Mouse (Mus musculus) spleen, postnatal 10 days (tissue): ENCODE measurements at regions not wholly inside any gene's neighbourhood (a gene's known extent, or its start where the extent isn't known, plus 50 kb on each side); places are given as distances from the start of the nearest gene placed in this dataset.
A peak's percentile ranks its signal among the peaks of the same experiment; 100 is the strongest.

ENCODE experiments used
- DNase-seq, 2 experiments: peaks; one replicate each; pipeline ENCODE4 v3.0.0; 2021 to 2022; ENCODE audit warnings: low spot score in 2 of 2

GRCm38 (mm10) chr1:160843671-160844070 lies 50.7 kb upstream of the Rabgap1l start:
- DNase-seq, result no peak

GRCm38 (mm10) chr1:160844709-160845108 lies 51.7 kb upstream of the Rabgap1l start:
- DNase-seq, result peak; percentile 24 to 26

- DNase-seq, result no peak
Measured at GRCm38 (mm10) chr1:160850674-160851073, 55.5 kb upstream of the Rc3h1 start.

GRCm38 (mm10) chr1:160854410-160854809 lies 51.8 kb upstream of the Rc3h1 start:
- DNase-seq, result no peak

- DNase-seq, result no peak
Measured at GRCm38 (mm10) chr1:160855411-160855810, 50.8 kb upstream of the Rc3h1 start.

GRCm38 (mm10) chr1:160855926-160856620 lies 50.1 kb upstream of the Rc3h1 start:
- no peak for DNase-seq
